Mouse (Mus musculus): ENCODE data around the gene Hc. TPM values are rescaled to one million over a fixed set of nuclear protein-coding genes. Genes with fewer than 3 reads are reported as not detected.

The Hc gene
- polyA plus RNA-seq, 1 experiment from 2014 or later, result 0.49 TPM

DNA sequence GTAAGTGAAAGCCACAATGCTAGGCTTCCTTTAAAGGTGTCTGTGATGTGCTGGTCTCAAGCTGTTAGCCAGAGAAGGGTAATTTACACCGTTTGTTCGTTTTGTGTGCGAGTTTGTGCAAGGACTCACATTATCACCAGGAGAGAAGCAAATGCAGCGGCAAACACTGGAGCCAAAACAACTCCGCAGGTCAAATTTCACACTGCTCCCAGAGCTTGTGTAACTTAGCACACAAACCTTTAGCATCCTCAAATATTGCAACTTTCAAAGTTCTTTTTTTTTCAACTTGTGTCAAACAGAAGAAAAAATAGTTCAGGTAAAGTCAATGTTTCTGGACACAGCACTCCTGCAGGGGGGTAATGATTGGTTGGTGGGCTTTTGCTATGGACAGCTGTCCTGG is 42.3 kb upstream of the Hc start:
- 31% methylated on average over 5 of the region's 5 CpGs for WGBS
- no peak overlapping the region for H3K27ac ChIP-seq (ENCODE audit: low read depth)

DNA sequence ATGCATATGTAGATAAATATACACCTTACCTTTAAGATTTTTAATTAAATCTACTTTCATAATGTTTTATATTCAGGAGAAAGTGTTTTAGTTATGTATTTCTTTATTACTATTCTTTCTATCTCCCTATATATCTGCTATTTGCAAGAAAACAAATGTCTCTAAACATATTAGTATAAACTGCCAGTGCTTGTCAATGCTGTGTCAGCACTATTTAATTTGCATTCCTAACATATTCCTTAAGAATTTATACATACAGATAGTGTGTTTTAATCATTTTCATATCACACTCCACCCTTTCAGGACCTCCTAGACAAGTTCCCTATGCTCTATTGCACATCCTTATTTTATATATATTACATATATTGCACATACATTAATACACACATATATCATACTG is 41.5 kb upstream of the Hc start:
- Histone ChIP-seq H3K27ac (ENCODE audit: low read depth) (no peak overlapping the region), H3K4me2 (no peak overlapping the region), H3K9ac (no peak overlapping the region), H3K36me3 (ENCODE audit: insufficient read depth) (no peaks in the 10 kb centered on the region), H3K27me3 (ENCODE audit: insufficient read depth, low read length) (no peaks in the 10 kb centered on the region), H3K4me3 (ENCODE audit: low read depth, low read length) (no peak overlapping the region), H3K9me3 (ENCODE audit: low read depth, low read length) (no peaks in the 10 kb centered on the region), H3K4me1 (ENCODE audit: insufficient read depth) (no peaks in the 10 kb centered on the region)
- DNase-seq (no peak), ATAC-seq (ENCODE audit: insufficient read depth) (no peak)
- no peak for TF ChIP-seq CTCF (IDR thresholded peaks at IDR 0.05; ENCODE audit: low read depth)

More for the DNA sequence above, 42.3 kb upstream of the Hc start:
- Histone ChIP-seq H3K27me3 (ENCODE audit: insufficient read depth, low read length) (no peaks in the 10 kb centered on the region), H3K9ac (no peak overlapping the region), H3K4me1 (ENCODE audit: insufficient read depth) (no peaks in the 10 kb centered on the region), H3K4me3 (ENCODE audit: low read depth, low read length) (no peak overlapping the region), H3K9me3 (ENCODE audit: low read depth, low read length) (no peaks in the 10 kb centered on the region), H3K4me2 (no peak overlapping the region), H3K36me3 (ENCODE audit: insufficient read depth) (no peaks in the 10 kb centered on the region)
- DNase-seq (no peak), ATAC-seq (ENCODE audit: insufficient read depth) (no peak)
- no peak for TF ChIP-seq CTCF (IDR thresholded peaks at IDR 0.05; ENCODE audit: low read depth)

GRCm38 (mm10) chr2:35101443-35101842 is 40.2 kb upstream of the Hc start, which contains the start of gene AI182371:
AI182371 (minus strand) TSS chr2:35101543.
- DNase-seq (no peak), ATAC-seq (ENCODE audit: insufficient read depth) (no peak)
- 94% methylated on average over 3 of the region's 3 CpGs for WGBS
- no peaks in the 10 kb centered on the region for H3K4me1 ChIP-seq (ENCODE audit: insufficient read depth)
- H3K9me3 ChIP-seq (ENCODE audit: low read depth, low read length), result no peaks in the 10 kb centered on the region
- H3K27me3 ChIP-seq (ENCODE audit: insufficient read depth, low read length), result no peaks in the 10 kb centered on the region
- no peaks in the 10 kb centered on the region for H3K36me3 ChIP-seq (ENCODE audit: insufficient read depth)
- H3K4me2 ChIP-seq, result no peak within 1 kb of the TSS
- no peak within 1 kb of the TSS for H3K9ac ChIP-seq
- no peak for TF ChIP-seq CTCF (IDR thresholded peaks at IDR 0.05; ENCODE audit: low read depth)
- no peak within 1 kb of the TSS for H3K4me3 ChIP-seq (ENCODE audit: low read depth, low read length)
- H3K27ac ChIP-seq (ENCODE audit: low read depth), result no peak within 1 kb of the TSS

DNA sequence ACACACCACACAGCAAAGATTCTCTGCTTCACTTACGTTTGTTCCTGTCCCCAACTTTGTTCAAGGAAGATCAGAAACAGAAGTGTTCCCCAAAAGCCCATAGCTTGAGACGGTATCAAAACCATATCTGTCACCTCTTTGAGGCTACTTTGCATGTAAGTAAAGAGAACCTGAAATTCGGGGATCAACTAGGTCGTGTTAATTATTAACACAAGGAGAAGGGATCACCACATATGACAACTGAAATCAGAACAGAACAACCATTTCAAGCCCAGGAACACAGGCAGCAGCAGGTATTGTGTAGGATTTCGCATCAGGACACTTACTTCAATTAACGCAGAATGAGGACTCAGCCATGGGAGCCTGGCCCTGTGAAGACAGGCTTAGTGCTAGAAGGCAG is 39.3 kb upstream of the Hc start:
- ATAC-seq (ENCODE audit: insufficient read depth) (no peak), DNase-seq (no peak)
- H3K36me3 ChIP-seq (ENCODE audit: insufficient read depth), result no peaks in the 10 kb centered on the region
- no peak overlapping the region for H3K4me3 ChIP-seq (ENCODE audit: low read depth, low read length)
- no peaks in the 10 kb centered on the region for H3K9me3 ChIP-seq (ENCODE audit: low read depth, low read length)
- WGBS, result 63% methylated on average over 6 of the region's 6 CpGs
- TF ChIP-seq CTCF (IDR thresholded peaks at IDR 0.05; ENCODE audit: low read depth), result no peak
- no peaks in the 10 kb centered on the region for H3K4me1 ChIP-seq (ENCODE audit: insufficient read depth)
- no peak overlapping the region for H3K4me2 ChIP-seq
- H3K27ac ChIP-seq (ENCODE audit: low read depth), result no peak overlapping the region
- no peaks in the 10 kb centered on the region for H3K27me3 ChIP-seq (ENCODE audit: insufficient read depth, low read length)
- no peak overlapping the region for H3K9ac ChIP-seq

DNA sequence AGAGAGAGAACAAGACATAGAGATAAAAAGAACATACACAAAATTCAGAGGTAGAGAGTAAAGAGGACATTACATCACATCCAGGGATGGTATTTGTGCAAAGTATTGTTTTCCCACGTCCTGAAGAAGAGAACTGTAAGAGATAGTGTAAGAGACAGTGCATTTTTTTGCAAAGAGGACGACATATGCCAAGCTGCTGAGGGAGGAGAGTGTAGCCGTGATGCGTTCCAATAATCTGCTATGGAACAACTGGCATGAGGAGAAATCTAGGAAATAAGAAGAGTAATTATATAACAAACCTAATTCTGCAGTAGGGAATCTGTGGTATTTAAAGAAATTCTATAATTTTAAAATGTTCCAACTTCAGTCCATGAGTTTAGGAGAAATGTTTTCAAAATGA is 26.2 kb upstream of the Hc start:
- Histone ChIP-seq H3K4me1 (ENCODE audit: insufficient read depth) (no peaks in the 10 kb centered on the region), H3K27me3 (ENCODE audit: insufficient read depth, low read length) (no peaks in the 10 kb centered on the region), H3K9ac (no peak overlapping the region), H3K4me3 (ENCODE audit: low read depth, low read length) (no peak overlapping the region), H3K36me3 (ENCODE audit: insufficient read depth) (no peaks in the 10 kb centered on the region), H3K27ac (ENCODE audit: low read depth) (no peak overlapping the region), H3K4me2 (no peak overlapping the region), H3K9me3 (ENCODE audit: low read depth, low read length) (no peaks in the 10 kb centered on the region)
- WGBS, result 65% methylated on average over 4 of the region's 4 CpGs
- TF ChIP-seq CTCF (IDR thresholded peaks at IDR 0.05; ENCODE audit: low read depth), result no peak
- ATAC-seq (ENCODE audit: insufficient read depth), result no peak
- DNase-seq, result no peak

DNA sequence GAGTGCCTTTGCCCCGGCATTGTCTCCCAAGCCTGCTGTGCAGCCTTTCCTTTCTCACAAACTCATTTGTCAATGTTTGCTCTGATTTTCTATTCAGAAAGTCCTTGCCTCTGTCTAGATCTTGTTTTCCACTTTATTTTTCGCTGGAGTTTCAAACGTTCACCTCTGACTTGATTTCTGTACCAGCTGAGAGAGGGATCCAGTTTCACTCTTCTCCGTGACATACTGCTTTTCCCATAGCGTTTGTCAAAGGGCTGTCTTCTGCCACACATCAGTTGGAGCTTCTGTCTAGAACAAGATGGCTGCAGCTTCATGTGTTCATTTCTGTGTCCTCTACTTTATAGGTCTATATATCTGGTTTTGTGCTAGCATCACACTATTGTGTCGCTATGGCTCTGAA is 17.9 kb upstream of the Hc start:
- Histone ChIP-seq H3K36me3 (ENCODE audit: insufficient read depth) (no peaks in the 10 kb centered on the region), H3K4me1 (ENCODE audit: insufficient read depth) (no peaks in the 10 kb centered on the region), H3K9ac (no peak overlapping the region), H3K4me2 (no peak overlapping the region), H3K4me3 (ENCODE audit: low read depth, low read length) (no peak overlapping the region), H3K27me3 (ENCODE audit: insufficient read depth, low read length) (no peaks in the 10 kb centered on the region), H3K27ac (ENCODE audit: low read depth) (no peak overlapping the region), H3K9me3 (ENCODE audit: low read depth, low read length) (no peaks in the 10 kb centered on the region)
- TF ChIP-seq CTCF (IDR thresholded peaks at IDR 0.05; ENCODE audit: low read depth), result no peak
- ATAC-seq (ENCODE audit: insufficient read depth) (no peak), DNase-seq (no peak)
- 56% methylated on average over 6 of the region's 6 CpGs for WGBS

- Histone ChIP-seq H3K27ac (ENCODE audit: low read depth) (no peak overlapping the region), H3K4me1 (ENCODE audit: insufficient read depth) (no peaks in the 10 kb centered on the region), H3K4me3 (ENCODE audit: low read depth, low read length) (no peak overlapping the region), H3K27me3 (ENCODE audit: insufficient read depth, low read length) (no peaks in the 10 kb centered on the region), H3K9me3 (ENCODE audit: low read depth, low read length) (peaks cover 4% of the 10 kb centered on the region; the same call in 1 of the 2 replicates), H3K36me3 (ENCODE audit: insufficient read depth) (no peaks in the 10 kb centered on the region), H3K4me2 (no peak overlapping the region), H3K9ac (no peak overlapping the region)
- WGBS, result 86% methylated on average over 3 of the region's 3 CpGs
- ATAC-seq (ENCODE audit: insufficient read depth) (no peak), DNase-seq (no peak)
- no peak for TF ChIP-seq CTCF (IDR thresholded peaks at IDR 0.05; ENCODE audit: low read depth)
These were observed 13.1 kb upstream of the Hc start for GRCm38 (mm10) chr2:35074328-35074727.

DNA sequence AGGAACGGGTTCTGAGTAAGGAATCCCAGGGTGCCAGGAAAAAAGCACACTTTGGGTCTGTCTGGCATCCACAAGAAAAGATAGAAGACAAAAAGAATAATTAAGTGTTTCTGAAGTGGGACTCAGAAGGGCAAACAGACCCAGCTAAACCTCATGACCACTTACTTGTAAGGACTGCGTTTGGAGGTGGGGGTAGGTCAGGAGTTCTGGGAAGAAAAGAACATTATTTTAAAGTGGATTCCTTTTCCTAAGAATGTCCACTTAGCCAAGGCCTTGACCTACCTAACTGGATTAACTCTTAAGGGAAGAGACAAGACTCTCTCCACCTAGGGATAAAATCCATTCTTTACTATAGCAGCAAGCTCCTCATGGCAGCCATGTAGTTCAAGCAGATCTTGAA is 11.3 kb upstream of the Hc start:
- no peak overlapping the region for H3K4me3 ChIP-seq (ENCODE audit: low read depth, low read length)
- no peak overlapping the region for H3K9ac ChIP-seq
- no peak for ATAC-seq (ENCODE audit: insufficient read depth)
- no peaks in the 10 kb centered on the region for H3K27me3 ChIP-seq (ENCODE audit: insufficient read depth, low read length)
- WGBS, result 24% methylated on average over 2 of the region's 2 CpGs
- no peak for TF ChIP-seq CTCF (IDR thresholded peaks at IDR 0.05; ENCODE audit: low read depth)
- H3K27ac ChIP-seq (ENCODE audit: low read depth), result peak overlapping the region; percentile 19; the same call in 1 of the 2 replicates
- peaks cover 4% of the 10 kb centered on the region; the same call in 1 of the 2 replicates for H3K9me3 ChIP-seq (ENCODE audit: low read depth, low read length)
- no peaks in the 10 kb centered on the region for H3K36me3 ChIP-seq (ENCODE audit: insufficient read depth)
- DNase-seq, result no peak
- H3K4me1 ChIP-seq (ENCODE audit: insufficient read depth), result no peaks in the 10 kb centered on the region
- H3K4me2 ChIP-seq, result no peak overlapping the region
